Mouse (Mus musculus) limb, embryonic 10.5 days (tissue): ENCODE data around the gene Fam104a. TPM values are rescaled to one million over a fixed set of nuclear protein-coding genes. Genes with fewer than 3 reads are reported as not detected.
"Not testable (repeated sequence)": the region's sequence is repeated elsewhere in the genome, so short reads cannot be mapped to it uniquely, and the experiment has no call there.

ENCODE experiments used
- DNase-seq: peaks from one replicate; pipeline ENCODE4 v3.0.0-alpha.2; 2017; ENCODE audit warnings: low spot score
- H3K27ac ChIP-seq: fragments of 300-500 bp; sonication (generic); 2 replicates; pipeline ENCODE4 v1.5.1; 2016; ENCODE audit warnings: mild to moderate bottlenecking
- H3K27me3 ChIP-seq: fragments of 300-500 bp; sonication (generic); 2 replicates; pipeline ENCODE4 v1.6.1; 2016; ENCODE audit warnings: low read depth, mild to moderate bottlenecking; ENCODE audit not compliant: poor library complexity, severe bottlenecking
- H3K36me3 ChIP-seq: fragments of 300-500 bp; sonication (generic); 2 replicates; pipeline ENCODE4 v1.6.1; 2016; ENCODE audit warnings: mild to moderate bottlenecking, moderate library complexity
- H3K4me1 ChIP-seq: fragments of 300-500 bp; sonication (generic); 2 replicates; pipeline ENCODE4 v1.6.1; 2016
- H3K4me3 ChIP-seq: fragments of 300-500 bp; sonication (generic); 2 replicates; pipeline ENCODE4 v1.5.1; 2016; ENCODE audit warnings: mild to moderate bottlenecking, moderate library complexity
- H3K9me3 ChIP-seq: fragments of 300-500 bp; sonication (generic); replicated peaks from 2 replicates; pipeline ENCODE4 v1.6.1; 2016; ENCODE audit warnings: mild to moderate bottlenecking
- WGBS: fragments of 180-500 bp; shearing (Covaris S2); methylation state at CpG from one replicate; pipeline ENCODE4 v1.1.7; 2016; 5-methylcytosine and 5-hydroxymethylcytosine counted together
- polyA plus RNA-seq: library from polyadenylated mRNA; unstranded; fragments of >200 nt; fragmentation: Nextera tagmentation; extraction: Ambion mirVana; gene quantifications from 2 replicates; pipeline ENCODE4 v1.2.1, GENCODE M21; 2016

Fam104a gene
- polyA plus RNA-seq, 1 experiment from 2014 or later, result 55.4 TPM

DNA sequence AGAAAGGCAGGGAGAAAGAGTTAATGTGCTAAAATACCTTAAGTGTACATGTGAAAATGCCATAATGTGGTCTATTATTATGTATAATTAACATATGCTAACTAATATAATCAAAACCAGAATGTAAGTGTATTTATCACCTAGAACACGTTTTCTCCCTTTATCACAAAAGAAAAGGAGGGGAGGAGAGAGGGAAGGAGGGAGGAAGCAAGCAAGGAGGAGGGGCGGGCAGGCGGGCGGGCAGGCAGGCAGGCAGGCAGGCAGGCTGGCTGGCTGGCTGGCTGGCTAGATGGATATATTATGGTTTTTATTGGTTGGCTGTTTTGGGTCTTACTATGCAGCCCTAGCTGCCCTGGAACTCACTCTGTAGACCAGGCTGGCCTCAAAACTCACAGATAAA, 14.2 kb downstream of the Fam104a start:
- DNase-seq, result no peak
- Histone ChIP-seq H3K4me3 (no peak overlapping the region), H3K27me3 (no peaks in the 10 kb centered on the region), H3K9me3 (no peaks in the 10 kb centered on the region), H3K36me3 (peaks cover 85% of the 10 kb centered on the region), H3K4me1 (peaks cover 7% of the 10 kb centered on the region), H3K27ac (no peak overlapping the region)
- 86% methylated on average over 4 of the region's 4 CpGs for WGBS

DNA sequence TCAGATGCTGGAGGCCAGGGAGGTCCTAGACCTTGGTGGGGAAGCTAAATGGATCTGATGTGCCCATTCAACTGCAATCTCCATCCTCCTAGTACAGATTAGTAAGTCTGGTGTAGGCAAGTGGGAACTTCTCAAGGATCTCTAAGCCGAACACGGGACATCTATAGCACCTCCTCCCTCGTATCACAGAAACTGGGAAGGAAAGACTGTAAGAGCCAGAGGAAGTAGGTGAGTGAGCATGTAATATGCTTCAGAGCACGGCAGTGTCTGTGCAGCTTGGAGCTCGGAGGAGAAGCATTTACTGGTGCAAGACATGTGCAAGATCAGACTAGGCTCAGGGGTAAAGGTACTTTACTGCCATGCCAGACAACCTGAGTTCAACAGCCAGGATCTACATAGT, 15.1 kb downstream of the Fam104a start:
- Histone ChIP-seq H3K4me3 (no peak overlapping the region), H3K36me3 (peaks cover 85% of the 10 kb centered on the region), H3K4me1 (peaks cover 7% of the 10 kb centered on the region), H3K9me3 (no peaks in the 10 kb centered on the region), H3K27ac (no peak overlapping the region), H3K27me3 (no peaks in the 10 kb centered on the region)
- DNase-seq, result no peak
- WGBS, result 95% methylated on average over 5 of the region's 5 CpGs

- WGBS, result 86% methylated on average over 4 of the region's 4 CpGs
- Histone ChIP-seq H3K27ac (no peak overlapping the region), H3K27me3 (no peaks in the 10 kb centered on the region), H3K4me3 (no peak overlapping the region), H3K4me1 (peaks cover 7% of the 10 kb centered on the region), H3K9me3 (no peaks in the 10 kb centered on the region), H3K36me3 (peaks cover 85% of the 10 kb centered on the region)
- no peak for DNase-seq
These were observed 16.3 kb downstream of the Fam104a start for GRCm38 (mm10) chr11:113667704-113668103.

DNA sequence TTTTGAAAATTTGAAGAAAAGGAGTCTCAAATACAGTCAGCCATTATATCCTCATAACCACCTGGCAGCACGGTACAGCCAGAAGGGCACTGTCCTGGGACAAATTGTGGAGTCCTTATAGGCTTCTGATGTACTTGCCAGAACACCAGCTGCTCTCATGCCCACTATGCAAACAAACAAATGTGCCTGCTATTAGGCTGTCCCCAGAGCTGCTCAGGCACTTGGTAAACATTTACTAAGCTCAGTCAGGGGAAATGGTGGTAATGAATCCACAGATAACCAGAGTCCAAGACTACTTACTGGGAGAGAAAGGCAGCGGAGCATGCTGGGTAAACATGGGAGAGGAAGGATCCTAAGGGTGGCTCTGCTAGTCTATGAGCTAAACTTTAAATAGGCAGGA, 16.8 kb downstream of the Fam104a start:
- no peak overlapping the region for H3K4me3 ChIP-seq
- 78% methylated on average over 2 of the region's 2 CpGs for WGBS
- H3K36me3 ChIP-seq, result peaks cover 85% of the 10 kb centered on the region

GRCm38 (mm10) chr11:113666648-113667047, 17.3 kb downstream of the Fam104a start:
- peaks cover 85% of the 10 kb centered on the region for H3K36me3 ChIP-seq
- no peak for DNase-seq

More for the DNA sequence above, 16.8 kb downstream of the Fam104a start:
- H3K9me3 ChIP-seq, result no peaks in the 10 kb centered on the region
- no peak for DNase-seq
- H3K27ac ChIP-seq, result no peak overlapping the region
- peaks cover 7% of the 10 kb centered on the region for H3K4me1 ChIP-seq
- H3K27me3 ChIP-seq, result no peaks in the 10 kb centered on the region

GRCm38 (mm10) chr11:113666205-113666604, 17.8 kb downstream of the Fam104a start:
- WGBS, result 77% methylated on average over 6 of the region's 6 CpGs

More at GRCm38 (mm10) chr11:113666648-113667047, 17.3 kb downstream of the Fam104a start:
- no peaks in the 10 kb centered on the region for H3K9me3 ChIP-seq
- no peaks in the 10 kb centered on the region for H3K27me3 ChIP-seq
- H3K4me3 ChIP-seq, result no peak overlapping the region
- no peak overlapping the region for H3K27ac ChIP-seq
- 54% methylated on average over 10 of the region's 10 CpGs for WGBS
- peaks cover 7% of the 10 kb centered on the region for H3K4me1 ChIP-seq

GRCm38 (mm10) chr11:113664279-113664678, 19.7 kb downstream of the Fam104a start:
- WGBS, result 79% methylated on average over 2 of the region's 2 CpGs
- Histone ChIP-seq H3K36me3 (peaks cover 86% of the 10 kb centered on the region), H3K27me3 (no peaks in the 10 kb centered on the region), H3K4me1 (peaks cover 9% of the 10 kb centered on the region), H3K9me3 (no peaks in the 10 kb centered on the region), H3K4me3 (no peak overlapping the region), H3K27ac (no peak overlapping the region)
- DNase-seq, result no peak

More at GRCm38 (mm10) chr11:113666205-113666604, 17.8 kb downstream of the Fam104a start:
- Histone ChIP-seq H3K36me3 (peaks cover 85% of the 10 kb centered on the region), H3K4me3 (no peak overlapping the region), H3K27ac (no peak overlapping the region), H3K27me3 (no peaks in the 10 kb centered on the region), H3K9me3 (no peaks in the 10 kb centered on the region), H3K4me1 (peaks cover 7% of the 10 kb centered on the region)
- DNase-seq, result no peak

DNA sequence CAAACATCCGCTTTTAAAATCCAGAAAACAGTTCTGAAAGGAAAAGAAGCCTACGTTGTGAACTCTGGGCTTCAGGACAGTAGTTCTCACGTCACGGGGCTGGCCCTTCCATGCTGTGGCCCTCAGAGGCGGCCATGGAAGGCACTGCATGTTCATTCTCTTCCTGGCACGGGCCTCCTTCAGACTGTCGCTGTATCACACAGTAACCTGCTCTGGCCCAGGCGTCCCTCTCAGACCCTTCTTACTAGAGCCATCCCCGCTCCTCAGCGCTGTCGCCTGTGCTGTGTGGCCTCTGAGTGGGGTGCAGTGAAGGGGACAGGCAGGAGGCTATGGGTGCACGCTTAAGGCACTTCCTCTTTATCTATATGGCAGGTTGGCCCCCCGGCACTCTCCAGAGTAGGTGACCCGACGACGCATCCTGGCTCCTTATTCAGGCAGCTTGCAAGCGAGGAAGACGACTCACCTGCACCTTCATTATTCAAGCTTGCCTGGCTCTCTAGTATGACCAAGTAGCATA, 22.1 kb downstream of the Fam104a start:
- Histone ChIP-seq H3K4me3 (no peak overlapping the region), H3K27me3 (no peaks in the 10 kb centered on the region), H3K27ac (no peak overlapping the region), H3K4me1 (peaks cover 18% of the 10 kb centered on the region), H3K36me3 (peaks cover 87% of the 10 kb centered on the region), H3K9me3 (no peaks in the 10 kb centered on the region)
- DNase-seq, result no peak
- 96% methylated on average over 18 of the region's 18 CpGs for whole genome bisulfite sequencing

- WGBS, result 95% methylated on average over 11 of the region's 11 CpGs
- H3K4me3 ChIP-seq, result no peak overlapping the region
- peaks cover 92% of the 10 kb centered on the region for H3K36me3 ChIP-seq
- no peak for DNase-seq
- no peak overlapping the region for H3K27ac ChIP-seq
- H3K4me1 ChIP-seq, result peaks cover 16% of the 10 kb centered on the region
- no peaks in the 10 kb centered on the region for H3K9me3 ChIP-seq
- H3K27me3 ChIP-seq, result no peaks in the 10 kb centered on the region
These were observed 23.0 kb downstream of the Fam104a start for GRCm38 (mm10) chr11:113660940-113661339.

DNA sequence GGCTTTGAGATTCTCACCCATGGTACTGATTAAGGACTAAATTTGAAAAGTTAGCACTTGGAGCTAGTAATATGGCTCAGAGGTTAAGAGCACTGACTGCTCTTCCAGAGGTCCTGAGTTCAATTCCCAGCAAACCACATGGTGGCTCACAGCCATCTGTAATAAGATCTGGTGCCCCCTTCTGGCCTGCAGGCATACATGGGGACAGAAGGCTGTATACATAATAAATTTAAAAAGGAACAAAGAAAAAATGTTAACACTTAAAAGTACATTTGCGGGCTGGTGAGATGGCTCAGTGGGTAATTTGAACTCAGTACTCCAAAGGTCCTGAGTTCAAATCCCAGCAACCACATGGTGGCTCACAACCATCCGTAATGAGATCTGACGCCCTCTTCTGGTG, 23.7 kb downstream of the Fam104a start:
- not testable (repeated sequence) for H3K27me3 ChIP-seq, DNase-seq, H3K9me3 ChIP-seq, H3K4me3 ChIP-seq, H3K27ac ChIP-seq
- 94% methylated on average over 3 of the region's 3 CpGs for WGBS
- H3K4me1 ChIP-seq, result peaks cover 23% of the 10 kb centered on the region
- H3K36me3 ChIP-seq, result peaks cover 99% of the 10 kb centered on the region

DNA sequence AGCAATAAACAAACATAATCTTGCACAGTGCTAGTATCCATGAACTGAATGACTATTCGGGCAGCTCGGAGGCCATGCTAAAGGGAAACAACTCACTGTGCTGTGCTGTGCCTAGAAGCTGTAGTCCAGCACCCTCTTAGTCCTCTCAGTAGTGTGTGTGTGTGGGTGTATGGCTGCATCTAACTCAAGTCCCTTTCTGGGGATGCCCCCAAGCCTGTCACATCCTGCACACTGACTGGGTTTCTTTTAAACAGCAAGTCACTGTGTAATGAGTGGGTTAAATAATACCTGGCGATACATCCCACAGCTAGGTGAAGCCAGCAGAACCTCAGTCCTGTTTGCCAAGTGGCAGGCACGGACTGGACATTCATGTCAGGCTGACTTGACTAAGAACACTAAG, 25.2 kb downstream of the Fam104a start:
- no peak for DNase-seq
- H3K27me3 ChIP-seq, result no peaks in the 10 kb centered on the region
- no peak overlapping the region for H3K27ac ChIP-seq
- H3K4me3 ChIP-seq, result no peak overlapping the region
- 89% methylated on average over 4 of the region's 4 CpGs for WGBS
- H3K9me3 ChIP-seq, result no peaks in the 10 kb centered on the region
- peaks cover 38% of the 10 kb centered on the region for H3K4me1 ChIP-seq
- H3K36me3 ChIP-seq, result peaks cover 100% of the 10 kb centered on the region

DNA sequence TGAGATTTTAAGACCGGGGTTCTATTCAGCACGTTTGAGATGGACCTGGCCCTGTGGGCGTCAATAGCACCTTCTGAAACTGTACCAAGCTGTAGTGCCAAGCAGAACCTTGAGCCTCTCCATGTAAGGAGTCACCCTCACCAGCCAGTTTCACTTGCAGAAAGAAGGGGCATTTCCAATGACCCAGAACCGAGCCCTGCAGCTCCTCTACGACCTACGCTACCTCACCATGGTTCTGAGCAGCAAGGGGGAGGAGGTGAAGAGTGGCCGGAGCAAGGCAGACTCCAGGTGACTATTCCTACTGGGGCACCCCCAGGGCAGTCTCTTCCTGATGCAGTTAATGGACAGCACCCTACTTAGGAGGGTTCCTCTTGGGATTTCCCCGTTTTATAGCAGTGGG, 25.6 kb downstream of the Fam104a start:
- Histone ChIP-seq H3K4me3 (no peak overlapping the region), H3K27ac (no peak overlapping the region), H3K4me1 (peaks cover 42% of the 10 kb centered on the region), H3K9me3 (no peaks in the 10 kb centered on the region), H3K27me3 (no peaks in the 10 kb centered on the region), H3K36me3 (peaks cover 100% of the 10 kb centered on the region)
- DNase-seq, result no peak
- 88% methylated on average over 8 of the region's 8 CpGs for WGBS

DNA sequence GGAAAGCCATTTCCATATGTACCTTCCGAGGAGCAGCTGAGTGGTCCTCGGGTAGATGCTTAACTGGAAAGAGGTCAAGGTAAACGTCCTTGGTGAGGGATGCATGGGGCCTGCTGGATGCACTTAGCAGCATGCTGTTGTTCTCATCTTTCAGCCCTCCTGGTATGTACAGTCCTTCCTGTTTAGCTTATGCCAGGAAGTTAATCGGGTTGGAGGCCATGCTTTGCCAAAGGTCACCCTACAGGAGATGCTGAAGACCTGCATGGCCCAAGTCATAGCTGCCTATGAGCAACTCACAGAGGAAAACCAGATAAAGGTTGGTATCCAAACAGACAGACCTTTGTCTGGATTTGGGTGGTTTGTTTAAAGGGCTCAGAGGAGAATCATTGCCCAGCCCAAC, 26.7 kb downstream of the Fam104a start:
- Histone ChIP-seq H3K27ac (no peak overlapping the region), H3K9me3 (no peaks in the 10 kb centered on the region), H3K4me3 (no peak overlapping the region), H3K36me3 (peaks cover 100% of the 10 kb centered on the region), H3K4me1 (peaks cover 50% of the 10 kb centered on the region), H3K27me3 (no peaks in the 10 kb centered on the region)
- no peak for DNase-seq
- WGBS, result 84% methylated on average over 4 of the region's 4 CpGs

GRCm38 (mm10) chr11:113656511-113656932, 27.4 kb downstream of the Fam104a start:
- no peak for DNase-seq

More at GRCm38 (mm10) chr11:113656511-113656932, 27.4 kb downstream of the Fam104a start:
- Histone ChIP-seq H3K27ac (0 out of 2 replicates have a peak overlapping the region, but pooled peaks have one; percentile 37), H3K36me3 (peaks cover 100% of the 10 kb centered on the region), H3K4me3 (no peak overlapping the region), H3K9me3 (no peaks in the 10 kb centered on the region), H3K27me3 (no peaks in the 10 kb centered on the region), H3K4me1 (peaks cover 57% of the 10 kb centered on the region)
- 91% methylated on average over 8 of the region's 8 CpGs for WGBS
